Mouse (Mus musculus): ENCODE data around the gene Ppp1r11. TPM values are rescaled to one million over a fixed set of nuclear protein-coding genes. Genes with fewer than 3 reads are reported as not detected.

Ppp1r11 gene
- polyA plus RNA-seq, 1 experiment = 891 TPM

- H3K36me3 ChIP-seq (ENCODE audit: control insufficient read depth, insufficient read depth, low read length) = no peaks in the 10 kb centered on the region
- H3K27ac ChIP-seq (ENCODE audit: control insufficient read depth, insufficient read depth, low read depth, low read length) = no peak overlapping the region
- H3K4me3 ChIP-seq (ENCODE audit: control insufficient read depth, low read depth, low read length) = no peak overlapping the region
- no peak for TF ChIP-seq POLR2A (IDR thresholded peaks at IDR 0.05; ENCODE audit: control insufficient read depth, low read depth, low read length)
- H3K27me3 ChIP-seq (ENCODE audit: control insufficient read depth, insufficient read depth, low read length) = no peaks in the 10 kb centered on the region
- no peaks in the 10 kb centered on the region for H3K4me1 ChIP-seq (ENCODE audit: control insufficient read depth, insufficient read depth, low read length)
These were observed 21.3 kb downstream of the Ppp1r11 start for GRCm38 (mm10) chr17:36930233-36930632.

- H3K4me1 ChIP-seq (ENCODE audit: control insufficient read depth, insufficient read depth, low read length) = no peaks in the 10 kb centered on the region
- no peak overlapping the region for H3K4me3 ChIP-seq (ENCODE audit: control insufficient read depth, low read depth, low read length)
- no peaks in the 10 kb centered on the region for H3K36me3 ChIP-seq (ENCODE audit: control insufficient read depth, insufficient read depth, low read length)
- TF ChIP-seq CTCF (IDR thresholded peaks at IDR 0.05; ENCODE audit: control insufficient read depth, insufficient read depth, insufficient replicate concordance, low read depth, low read length) = no peak
- no peak for TF ChIP-seq POLR2A (IDR thresholded peaks at IDR 0.05; ENCODE audit: control insufficient read depth, low read depth, low read length)
- H3K27ac ChIP-seq (ENCODE audit: control insufficient read depth, insufficient read depth, low read depth, low read length) = no peak overlapping the region
- no peaks in the 10 kb centered on the region for H3K27me3 ChIP-seq (ENCODE audit: control insufficient read depth, insufficient read depth, low read length)
These were observed 22.2 kb downstream of the Ppp1r11 start for GRCm38 (mm10) chr17:36929236-36929932.

GRCm38 (mm10) chr17:36927496-36928120 is 23.9 kb downstream of the Ppp1r11 start:
- H3K4me1 ChIP-seq (ENCODE audit: control insufficient read depth, insufficient read depth, low read length) = peaks cover 3% of the 10 kb centered on the region

GRCm38 (mm10) chr17:36923491-36923890 is 28.1 kb downstream of the Ppp1r11 start:
- TF ChIP-seq CTCF (IDR thresholded peaks at IDR 0.05; ENCODE audit: control insufficient read depth, insufficient read depth, insufficient replicate concordance, low read depth, low read length) (no peak), POLR2A (IDR thresholded peaks at IDR 0.05; ENCODE audit: control insufficient read depth, low read depth, low read length) (no peak)
- H3K4me3 ChIP-seq (ENCODE audit: control insufficient read depth, low read depth, low read length) = peak overlapping the region; percentile 51

More at GRCm38 (mm10) chr17:36927496-36928120, 23.9 kb downstream of the Ppp1r11 start:
- no peaks in the 10 kb centered on the region for H3K27me3 ChIP-seq (ENCODE audit: control insufficient read depth, insufficient read depth, low read length)
- no peak overlapping the region for H3K27ac ChIP-seq (ENCODE audit: control insufficient read depth, insufficient read depth, low read depth, low read length)
- no peak overlapping the region for H3K4me3 ChIP-seq (ENCODE audit: control insufficient read depth, low read depth, low read length)
- H3K36me3 ChIP-seq (ENCODE audit: control insufficient read depth, insufficient read depth, low read length) = no peaks in the 10 kb centered on the region
- no peak for TF ChIP-seq POLR2A (IDR thresholded peaks at IDR 0.05; ENCODE audit: control insufficient read depth, low read depth, low read length)
- no peak for TF ChIP-seq CTCF (IDR thresholded peaks at IDR 0.05; ENCODE audit: control insufficient read depth, insufficient read depth, insufficient replicate concordance, low read depth, low read length)

GRCm38 (mm10) chr17:36922715-36923114 is 28.8 kb downstream of the Ppp1r11 start:
- Histone ChIP-seq H3K36me3 (ENCODE audit: control insufficient read depth, insufficient read depth, low read length) (no peaks in the 10 kb centered on the region), H3K4me3 (ENCODE audit: control insufficient read depth, low read depth, low read length) (no peak overlapping the region), H3K27ac (ENCODE audit: control insufficient read depth, insufficient read depth, low read depth, low read length) (no peak overlapping the region), H3K4me1 (ENCODE audit: control insufficient read depth, insufficient read depth, low read length) (peaks cover 7% of the 10 kb centered on the region), H3K27me3 (ENCODE audit: control insufficient read depth, insufficient read depth, low read length) (no peaks in the 10 kb centered on the region)
- no peak for TF ChIP-seq CTCF (IDR thresholded peaks at IDR 0.05; ENCODE audit: control insufficient read depth, insufficient read depth, insufficient replicate concordance, low read depth, low read length)
- TF ChIP-seq POLR2A (IDR thresholded peaks at IDR 0.05; ENCODE audit: control insufficient read depth, low read depth, low read length) = no peak

More at GRCm38 (mm10) chr17:36923491-36923890, 28.1 kb downstream of the Ppp1r11 start:
- Histone ChIP-seq H3K27me3 (ENCODE audit: control insufficient read depth, insufficient read depth, low read length) (no peaks in the 10 kb centered on the region), H3K36me3 (ENCODE audit: control insufficient read depth, insufficient read depth, low read length) (no peaks in the 10 kb centered on the region), H3K27ac (ENCODE audit: control insufficient read depth, insufficient read depth, low read depth, low read length) (no peak overlapping the region), H3K4me1 (ENCODE audit: control insufficient read depth, insufficient read depth, low read length) (peaks cover 7% of the 10 kb centered on the region)

GRCm38 (mm10) chr17:36920239-36920638 is 31.3 kb downstream of the Ppp1r11 start:
- Histone ChIP-seq H3K36me3 (ENCODE audit: control insufficient read depth, insufficient read depth, low read length) (no peaks in the 10 kb centered on the region), H3K27me3 (ENCODE audit: control insufficient read depth, insufficient read depth, low read length) (no peaks in the 10 kb centered on the region), H3K4me3 (ENCODE audit: control insufficient read depth, low read depth, low read length) (no peak overlapping the region), H3K27ac (ENCODE audit: control insufficient read depth, insufficient read depth, low read depth, low read length) (no peak overlapping the region), H3K4me1 (ENCODE audit: control insufficient read depth, insufficient read depth, low read length) (peaks cover 7% of the 10 kb centered on the region)
- TF ChIP-seq POLR2A (IDR thresholded peaks at IDR 0.05; ENCODE audit: control insufficient read depth, low read depth, low read length) (no peak), CTCF (IDR thresholded peaks at IDR 0.05; ENCODE audit: control insufficient read depth, insufficient read depth, insufficient replicate concordance, low read depth, low read length) (no peak)

GRCm38 (mm10) chr17:36915076-36915475 is 36.5 kb downstream of the Ppp1r11 start:
- H3K27ac ChIP-seq (ENCODE audit: control insufficient read depth, insufficient read depth, low read depth, low read length) = no peak overlapping the region
- H3K36me3 ChIP-seq (ENCODE audit: control insufficient read depth, insufficient read depth, low read length) = no peaks in the 10 kb centered on the region
- no peak for TF ChIP-seq POLR2A (IDR thresholded peaks at IDR 0.05; ENCODE audit: control insufficient read depth, low read depth, low read length)
- TF ChIP-seq CTCF (IDR thresholded peaks at IDR 0.05; ENCODE audit: control insufficient read depth, insufficient read depth, insufficient replicate concordance, low read depth, low read length) = peak; percentile 83; the same call in 1 of the 2 replicates
- peaks cover 3% of the 10 kb centered on the region for H3K4me1 ChIP-seq (ENCODE audit: control insufficient read depth, insufficient read depth, low read length)
- no peaks in the 10 kb centered on the region for H3K27me3 ChIP-seq (ENCODE audit: control insufficient read depth, insufficient read depth, low read length)
- H3K4me3 ChIP-seq (ENCODE audit: control insufficient read depth, low read depth, low read length) = no peak overlapping the region
